Mouse (Mus musculus) CD4-positive, CD25-positive, alpha-beta regulatory T cell (primary cell): Measurements from ENCODE around the gene Numb. TPM values are rescaled to one million over a fixed set of nuclear protein-coding genes. Genes with fewer than 3 reads are reported as not detected.

ENCODE experiments used
- polyA plus RNA-seq: library from polyadenylated mRNA; unstranded; fragments of 100-300 nt; shearing (Covaris generic); gene quantifications from one replicate; pipeline ENCODE4 v1.2.1, GENCODE M21; 2017

Numb gene
- polyA plus RNA-seq: 43.1 TPM

DNA sequence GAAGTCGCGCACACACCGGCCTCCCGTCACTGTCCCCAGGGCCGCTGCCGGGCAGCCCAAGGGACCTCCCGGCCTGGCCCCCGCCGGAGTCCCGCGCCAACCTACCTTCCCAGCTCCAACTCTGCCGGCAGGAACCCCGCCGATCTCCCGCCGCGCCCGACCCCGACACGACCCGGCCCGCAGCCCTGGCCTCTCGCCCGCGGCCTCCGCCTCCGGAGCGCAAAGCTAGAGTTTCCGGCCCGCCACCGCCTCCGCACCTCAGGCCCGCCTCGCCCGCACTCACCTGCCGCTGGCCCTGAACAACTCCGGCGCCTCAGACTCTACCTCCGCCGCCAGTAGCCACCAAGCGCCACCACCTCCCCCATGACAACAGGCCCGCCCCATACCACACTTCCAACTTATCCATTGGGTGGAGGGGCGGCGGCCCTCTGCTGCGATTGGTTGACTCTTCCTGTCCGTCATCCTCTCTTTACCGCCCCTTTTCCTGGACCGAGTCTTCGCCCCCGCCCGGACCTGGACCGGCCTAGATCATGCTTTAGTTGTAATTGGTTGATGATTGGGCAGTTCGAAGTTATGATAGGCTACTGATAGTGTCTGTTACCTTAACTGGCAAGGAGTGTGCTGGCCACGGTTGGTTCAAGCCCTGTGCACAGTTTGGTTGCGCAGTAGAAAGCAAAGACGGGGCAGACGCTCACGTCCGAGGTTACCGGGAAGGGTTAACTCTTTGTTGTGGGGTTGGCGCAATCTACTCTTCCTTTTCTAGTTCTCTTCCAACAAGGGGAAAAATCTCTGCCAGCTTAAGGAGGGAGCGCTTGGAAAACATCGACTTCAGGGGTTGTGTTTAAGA lies at the start of gene Numb:
Gene Numb (minus strand): TSS at position 400 of the 847 bp plus-strand sequence.

DNA sequence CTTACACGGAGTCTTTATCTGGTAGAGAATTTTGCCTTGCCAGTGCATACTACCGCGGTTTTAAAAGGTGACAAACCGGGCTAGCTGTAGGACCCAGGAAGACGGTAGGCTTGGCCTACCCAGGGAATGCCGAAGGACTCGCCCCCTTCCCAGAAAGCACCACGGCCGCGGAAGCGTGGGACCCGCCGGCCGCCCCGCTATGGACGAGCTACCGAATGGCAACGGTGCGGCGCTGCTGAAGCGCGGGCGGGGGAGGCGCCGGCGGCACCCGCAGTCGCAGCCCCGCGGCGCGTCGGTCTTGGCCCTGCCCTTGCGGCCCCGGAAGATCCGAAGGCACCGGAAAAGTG lies 28.7 kb upstream of the Numb start, which contains the start of gene Riox1:
Gene Riox1 (plus strand): TSS at position 116 of the 347 bp plus-strand sequence.

DNA sequence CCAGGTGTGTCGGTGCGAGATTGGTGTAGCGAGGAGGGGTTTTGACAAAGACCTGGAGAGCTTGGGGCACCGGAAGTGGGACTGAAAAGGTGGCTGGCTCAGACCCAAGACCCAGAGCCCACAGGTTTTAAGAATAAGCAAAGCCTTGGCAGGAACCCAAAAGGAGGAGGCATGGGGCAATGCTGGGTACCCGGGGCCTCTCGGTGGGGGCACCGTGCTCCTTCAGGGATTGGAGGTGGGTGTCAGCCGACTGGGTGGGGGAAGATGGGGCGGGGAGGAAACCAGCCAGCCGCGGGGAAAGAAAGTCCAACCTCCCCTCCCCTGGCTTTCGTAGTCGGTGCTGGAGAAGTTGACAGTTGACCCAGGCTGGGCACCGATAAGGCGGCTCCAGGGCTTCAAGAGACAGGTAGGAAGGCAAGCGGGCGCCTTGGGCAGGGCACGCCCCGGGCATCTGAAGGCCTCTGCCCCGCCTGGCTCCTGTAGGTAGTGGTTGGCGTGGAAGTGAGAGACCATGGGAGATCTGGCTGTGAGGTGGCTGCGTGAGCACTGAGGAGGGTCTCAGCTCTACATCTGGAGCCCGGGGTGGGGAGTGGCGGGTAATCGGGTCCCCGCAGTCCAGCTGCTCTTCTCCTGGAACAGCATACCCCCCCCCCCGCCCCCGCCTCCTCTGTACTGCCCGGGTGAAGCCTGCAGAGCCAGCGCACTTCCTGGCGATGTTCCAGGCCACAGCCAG lies 158.3 kb downstream of the Numb start, which contains the start of gene Papln:
Gene Papln (plus strand): TSS at position 324 of the 733 bp plus-strand sequence.

Other genes starting within 250 kb of the Numb start
- gene Psen1, start 233.8 kb downstream of the Numb start, polyA plus RNA-seq: 106 TPM
- 0.05 TPM for gene Papln, start 158.3 kb downstream of the Numb start, polyA plus RNA-seq
- 31.7 TPM for gene Riox1, start 28.7 kb upstream of the Numb start, polyA plus RNA-seq
- not detected for gene Heatr4, start 62.9 kb upstream of the Numb start, polyA plus RNA-seq
- gene Acot2, start 65.9 kb upstream of the Numb start, polyA plus RNA-seq: 5.8 TPM
- not detected for gene Acot1, start 87.6 kb upstream of the Numb start, polyA plus RNA-seq
- 0.12 TPM for gene Acot4, start 116.4 kb upstream of the Numb start, polyA plus RNA-seq
- not detected for gene Gm49366, start 117.0 kb upstream of the Numb start, polyA plus RNA-seq
- not detected for gene Acot3, start 130.2 kb upstream of the Numb start, polyA plus RNA-seq
- not detected for gene Acot5, start 147.4 kb upstream of the Numb start, polyA plus RNA-seq
- gene Acot6, start 178.7 kb upstream of the Numb start, polyA plus RNA-seq: 4.3 TPM
- 0.37 TPM for gene Dnal1, start 192.4 kb upstream of the Numb start, polyA plus RNA-seq
- gene Pnma1, start 226.6 kb upstream of the Numb start, polyA plus RNA-seq: 0.14 TPM